Mouse (Mus musculus) gastrocnemius, adult 18-20 months (tissue): ENCODE measurements around the gene Pla2g15. TPM values are rescaled to one million over a fixed set of nuclear protein-coding genes. Genes with fewer than 3 reads are reported as not detected.

Experiments
- DNase-seq: peaks from one replicate; pipeline ENCODE4 v3.0.0; 2021; ENCODE audit warnings: low spot score
- total RNA-seq, 2 experiments: library from RNA; stranded (reverse); gene quantifications; 2 replicates each; pipeline ENCODE4 v1.2.3; 2021

The Pla2g15 gene
- total RNA-seq, 2 experiments from 2014 or later: 3.4 to 5.7 TPM

DNA sequence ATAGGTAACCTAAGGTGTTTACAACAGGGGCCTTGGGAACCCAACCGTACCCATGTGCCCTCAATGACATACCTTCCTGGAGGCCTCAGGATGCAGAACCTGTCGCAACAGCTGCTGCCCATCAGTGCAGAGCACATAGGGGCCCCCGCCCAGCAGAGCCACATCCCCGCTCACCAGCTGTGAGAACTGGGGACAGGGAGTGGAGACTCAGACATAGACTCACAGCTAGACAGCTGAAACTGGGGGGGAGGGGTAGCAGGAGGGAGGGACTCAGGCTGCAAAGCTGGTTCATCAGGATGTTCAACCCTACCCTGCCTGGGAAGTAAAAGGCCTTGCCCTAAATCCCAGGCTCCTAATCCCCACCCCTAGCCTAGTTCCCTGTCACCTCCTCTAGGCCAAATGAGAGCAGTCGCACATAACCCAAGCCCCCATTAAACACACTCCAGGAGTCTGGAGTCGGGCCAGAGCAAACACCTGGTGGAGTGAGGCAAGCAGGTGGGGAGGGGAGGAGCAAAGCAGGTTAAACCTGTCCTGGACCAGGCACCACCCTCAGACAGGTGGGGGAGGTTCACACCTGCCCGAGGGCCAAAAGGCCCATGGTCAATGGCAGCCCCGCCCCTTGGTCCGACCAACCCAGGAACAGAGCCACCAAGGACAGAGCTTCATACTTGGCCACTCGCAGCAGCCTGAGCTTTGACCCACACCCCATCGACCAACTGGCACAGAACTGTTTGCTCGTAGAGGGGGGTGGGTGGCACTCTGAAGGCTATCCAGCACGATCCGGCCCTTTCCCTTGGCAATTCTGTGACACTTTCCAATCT, 15.2 kb upstream of the Pla2g15 start:
- DNase-seq: no peak

DNA sequence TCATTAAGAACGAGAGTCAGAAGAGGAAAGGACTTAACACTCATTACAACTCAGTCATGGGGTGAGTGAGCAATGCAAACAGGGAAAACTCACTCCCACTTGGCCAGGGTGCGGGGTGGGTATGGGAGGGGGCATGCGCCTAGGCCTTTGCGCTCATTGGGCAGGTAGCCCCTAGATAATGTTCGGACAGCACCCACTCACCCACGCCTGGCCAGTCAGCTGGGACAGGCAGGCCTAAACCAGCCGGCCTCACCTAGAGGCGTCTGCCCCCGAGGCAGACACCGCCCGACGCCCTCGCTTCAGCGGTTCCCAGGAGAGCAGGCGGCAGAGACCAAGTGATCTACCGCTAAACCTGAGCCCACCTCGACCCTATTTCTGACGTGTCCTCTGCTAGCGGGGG, 14.5 kb upstream of the Pla2g15 start:
- no peak for DNase-seq

DNA sequence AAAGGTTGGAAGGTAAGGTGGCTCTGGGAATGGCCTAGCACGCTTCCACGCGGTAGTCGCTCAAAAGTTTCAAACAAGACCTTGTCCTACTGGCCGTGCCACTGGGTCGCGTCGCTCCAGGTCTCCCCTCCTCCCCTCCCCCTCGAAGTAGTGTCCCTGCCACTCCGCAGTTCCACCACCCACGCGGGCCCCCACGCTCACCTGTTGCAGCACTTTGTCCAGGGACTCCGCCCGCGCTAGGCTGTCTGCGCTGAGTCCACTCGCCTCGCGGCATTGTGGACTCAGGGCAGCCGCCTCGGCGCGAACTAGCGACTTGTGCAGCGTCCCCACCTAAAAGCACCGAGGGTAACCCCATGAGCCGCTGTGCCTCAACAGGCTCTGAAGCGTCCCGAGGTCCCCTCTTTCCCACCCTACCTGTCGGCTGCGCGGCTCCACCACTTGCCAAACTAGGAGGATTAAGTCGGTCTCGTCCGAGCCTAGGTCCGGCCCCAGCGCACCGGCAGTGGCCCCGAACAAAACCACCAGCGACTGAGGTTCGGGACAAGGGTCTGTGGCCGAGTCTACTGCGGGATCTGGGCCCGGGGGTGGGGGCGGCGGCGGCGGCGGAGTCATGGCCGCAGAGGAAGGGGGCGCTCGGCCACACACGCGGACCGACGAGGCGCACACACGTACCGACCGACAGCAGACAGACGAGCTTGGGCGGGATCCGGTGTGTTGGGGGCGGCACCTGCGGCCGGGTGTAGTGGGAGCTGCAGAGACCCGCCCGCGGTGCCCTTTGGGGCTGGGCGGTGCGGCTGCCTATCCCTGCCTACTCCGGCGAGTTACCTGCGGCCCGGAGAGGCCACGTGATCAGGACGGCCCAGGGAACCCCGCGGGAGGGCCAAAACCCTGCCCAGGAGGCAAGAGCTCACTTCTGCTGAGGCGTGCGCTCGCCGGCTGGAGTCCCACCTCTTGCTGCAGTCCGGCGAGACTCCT, 13.8 kb upstream of the Pla2g15 start, which contains the start of gene Esrp2:
Gene Esrp2 (minus strand): TSS at position 819 of the 975 bp plus-strand sequence.
- no peak for DNase-seq

GRCm38 (mm10) chr8:106137218-106137905, 12.8 kb upstream of the Pla2g15 start:
- no peak for DNase-seq

GRCm38 (mm10) chr8:106137906-106138477, 12.2 kb upstream of the Pla2g15 start:
- DNase-seq: peak; percentile 60

- DNase-seq: no peak
Measured at GRCm38 (mm10) chr8:106138616-106139015, 11.6 kb upstream of the Pla2g15 start.

- no peak for DNase-seq
Measured at GRCm38 (mm10) chr8:106140191-106140590, 10.0 kb upstream of the Pla2g15 start.

GRCm38 (mm10) chr8:106140769-106141168, 9.4 kb upstream of the Pla2g15 start:
- peak; percentile 86 for DNase-seq

- DNase-seq: peak; percentile 47
Measured at GRCm38 (mm10) chr8:106145331-106145730, 4.9 kb upstream of the Pla2g15 start.

GRCm38 (mm10) chr8:106146014-106146413, 4.2 kb upstream of the Pla2g15 start:
- no peak for DNase-seq

GRCm38 (mm10) chr8:106147868-106148565, 2.2 kb upstream of the Pla2g15 start:
- DNase-seq: peak; percentile 81

DNA sequence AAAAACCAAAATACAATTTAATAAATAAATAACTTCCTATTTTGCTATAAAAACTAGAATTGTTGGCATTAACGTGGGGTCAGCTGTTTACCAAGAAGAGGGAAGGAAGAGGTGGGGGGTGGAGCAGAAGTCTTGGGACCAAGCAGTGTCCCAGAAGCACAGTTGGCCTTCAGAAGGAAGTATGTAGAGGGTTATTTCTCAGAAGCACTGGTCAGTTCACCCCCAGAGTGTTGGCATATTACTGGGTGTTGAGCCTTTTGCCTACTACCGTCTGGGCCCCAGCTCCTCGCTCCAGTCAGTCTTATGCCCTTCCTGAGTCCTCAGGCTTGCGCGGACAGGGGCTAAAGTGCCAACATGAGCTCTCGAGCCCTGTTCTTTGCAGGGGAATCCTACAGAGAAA, 1.2 kb upstream of the Pla2g15 start:
- DNase-seq: no peak

DNA sequence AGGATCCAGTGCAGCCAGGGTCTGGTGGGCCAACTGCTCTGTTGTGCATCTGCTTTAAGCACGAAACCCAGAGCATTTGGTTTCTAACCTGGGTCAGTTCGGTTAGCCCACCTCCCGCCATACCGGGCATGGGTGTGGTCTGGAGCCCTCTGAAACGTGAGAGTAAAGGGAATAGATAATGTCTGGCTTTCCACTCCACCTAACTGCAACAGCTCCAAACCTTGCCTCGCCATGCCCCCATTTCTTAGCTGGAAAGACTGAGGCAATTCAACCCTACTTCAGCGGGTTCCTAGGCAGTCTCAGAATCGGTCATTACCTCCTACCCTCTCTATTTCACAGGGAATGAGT, 428 bp downstream of the Pla2g15 start:
- no peak for DNase-seq

- no peak for DNase-seq
Measured at GRCm38 (mm10) chr8:106151041-106151440, 842 bp downstream of the Pla2g15 start.

DNA sequence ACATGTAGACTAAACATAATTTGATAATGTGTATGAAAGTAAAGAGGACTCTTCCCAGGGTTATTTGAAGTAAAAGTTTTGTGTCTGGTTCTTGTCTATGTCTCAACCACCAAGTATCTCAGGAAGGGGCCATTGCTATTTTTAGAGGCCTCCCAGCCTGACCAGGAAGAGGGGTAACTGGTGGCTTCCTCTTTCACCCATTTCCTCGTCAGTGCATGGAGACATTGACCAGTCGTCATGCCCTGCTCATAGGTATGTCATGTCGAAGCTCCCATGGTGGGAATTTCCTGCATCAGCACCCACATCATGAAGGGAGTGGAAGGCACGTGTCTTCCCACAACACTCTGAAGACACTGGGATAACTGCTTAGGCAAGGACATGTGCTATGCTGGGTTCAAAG, 2.7 kb downstream of the Pla2g15 start:
- DNase-seq: no peak

- DNase-seq: no peak
Measured at GRCm38 (mm10) chr8:106157419-106157818, 7.2 kb downstream of the Pla2g15 start.

- peak; percentile 64 for DNase-seq
Measured at GRCm38 (mm10) chr8:106158381-106158780, 8.2 kb downstream of the Pla2g15 start.

DNA sequence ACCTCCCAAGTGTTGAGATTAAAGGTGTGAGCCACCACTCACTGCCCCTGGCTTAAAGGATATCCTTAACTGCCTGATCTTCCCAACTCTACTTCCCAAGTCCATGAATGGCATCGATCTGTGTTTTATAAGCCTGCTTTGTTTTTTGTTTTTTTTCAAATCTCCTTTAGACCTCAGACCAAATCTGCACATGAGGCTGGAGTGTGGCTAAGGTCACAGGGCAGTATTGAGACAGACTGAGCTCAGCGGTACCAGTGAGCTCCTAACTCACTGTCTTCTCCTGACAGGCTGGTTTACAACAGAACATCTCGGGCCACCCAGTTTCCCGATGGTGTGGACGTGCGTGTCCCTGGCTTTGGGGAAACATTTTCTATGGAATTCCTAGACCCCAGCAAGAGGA, 9.7 kb downstream of the Pla2g15 start:
- DNase-seq: no peak

DNA sequence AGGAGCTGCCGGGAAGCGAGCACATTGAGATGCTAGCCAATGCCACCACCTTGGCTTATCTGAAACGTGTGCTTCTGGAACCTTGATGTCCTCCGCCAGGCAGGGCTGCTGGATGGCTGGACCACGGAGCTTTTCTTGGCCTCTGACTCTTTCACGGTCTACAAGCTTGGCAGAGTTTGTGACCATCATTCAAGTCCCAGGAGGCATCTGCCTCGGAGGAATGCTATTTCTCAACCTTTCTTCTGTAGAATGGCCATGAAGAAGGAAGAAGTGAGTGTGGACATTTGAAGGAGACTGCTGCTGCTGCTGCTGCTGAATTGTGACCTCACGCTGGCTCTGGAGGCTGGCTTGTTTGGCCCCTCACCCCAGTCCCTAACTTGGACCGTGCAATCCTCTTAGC, 13.1 kb downstream of the Pla2g15 start:
- DNase-seq: no peak

GRCm38 (mm10) chr8:106165460-106165859, 15.3 kb downstream of the Pla2g15 start:
- DNase-seq: peak; percentile 72
